Mouse (Mus musculus) frontal cortex, postnatal 25 days (tissue): ENCODE measurements around the gene Adssl1.

Experiments used
- DNase-seq, 2 experiments: peaks; one replicate each; pipeline ENCODE4 v3.0.0; 2022; ENCODE audit warnings: low spot score in 2 of 2

The Adssl1 gene

DNA sequence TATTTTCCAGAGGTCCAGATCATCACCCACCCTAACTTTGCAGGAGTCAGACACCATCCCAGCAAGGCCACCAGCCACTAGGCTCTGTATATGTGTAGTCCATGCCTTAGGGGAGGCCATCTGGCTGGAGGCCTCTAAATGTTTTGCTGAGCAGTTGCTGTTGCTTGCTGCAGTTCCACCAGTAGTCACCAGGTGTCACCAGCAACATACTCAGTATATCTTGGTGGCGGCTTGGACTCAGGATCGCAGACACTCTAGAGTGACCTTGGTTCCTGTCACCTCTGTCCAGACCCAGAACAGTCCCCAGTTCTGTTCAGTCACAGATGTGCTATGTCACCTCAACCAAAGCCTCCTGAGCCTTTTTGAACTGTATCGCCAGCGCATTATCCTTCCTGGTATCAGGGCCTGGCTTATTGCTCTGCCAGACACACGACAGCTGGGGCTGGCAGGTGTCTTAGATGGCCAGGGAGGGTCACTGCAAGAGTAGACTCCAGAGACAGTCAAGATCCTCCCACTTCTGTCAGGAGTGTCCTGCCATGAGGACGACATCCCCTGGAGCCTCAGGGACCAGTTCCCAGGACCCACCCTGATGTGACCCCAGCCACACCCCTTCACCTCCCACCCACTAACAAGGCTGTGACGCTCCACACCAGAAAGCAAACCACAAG, 33.4 kb downstream of the Adssl1 start:
- peak; percentile 85 to 87 for DNase-seq

DNA sequence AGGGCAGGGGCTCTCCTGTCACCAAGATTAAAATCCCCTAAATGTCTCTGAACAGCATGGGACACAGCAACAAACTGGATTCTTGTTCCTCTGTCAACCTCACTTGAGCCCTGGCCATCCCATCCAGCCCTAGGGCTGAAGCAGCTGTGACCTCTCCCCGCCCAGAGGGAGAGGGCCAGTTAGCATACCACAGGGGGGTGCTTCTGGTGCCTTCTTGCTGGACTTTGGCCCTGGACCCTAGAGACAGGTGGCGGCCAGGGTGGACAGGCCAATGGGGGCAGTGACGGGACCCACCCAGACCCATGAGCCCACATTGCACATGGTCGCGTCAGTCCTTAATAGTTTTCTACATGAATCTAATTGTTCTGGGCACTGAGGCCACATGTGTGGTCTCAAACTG, 34.2 kb downstream of the Adssl1 start:
- DNase-seq: no peak

DNA sequence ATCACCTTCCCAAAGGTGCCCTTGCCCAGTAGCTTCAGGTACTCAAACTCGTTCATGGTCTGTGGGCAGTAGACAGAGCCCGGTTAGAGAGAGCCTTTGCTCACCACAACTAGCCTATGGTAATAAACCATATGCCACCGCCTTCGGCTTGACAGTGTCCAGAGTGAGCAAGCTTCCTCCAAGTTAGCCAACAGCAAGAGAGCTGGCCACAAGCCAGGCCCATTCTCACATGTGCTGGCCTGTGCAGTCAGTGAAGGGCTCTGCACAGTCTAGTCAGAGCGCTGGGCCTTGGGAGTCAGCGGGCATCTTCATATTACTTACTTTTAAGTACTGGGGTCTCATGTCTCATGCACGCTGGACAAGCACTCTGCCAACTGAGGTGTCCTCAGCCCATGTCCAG, 38.8 kb downstream of the Adssl1 start:
- no peak for DNase-seq

DNA sequence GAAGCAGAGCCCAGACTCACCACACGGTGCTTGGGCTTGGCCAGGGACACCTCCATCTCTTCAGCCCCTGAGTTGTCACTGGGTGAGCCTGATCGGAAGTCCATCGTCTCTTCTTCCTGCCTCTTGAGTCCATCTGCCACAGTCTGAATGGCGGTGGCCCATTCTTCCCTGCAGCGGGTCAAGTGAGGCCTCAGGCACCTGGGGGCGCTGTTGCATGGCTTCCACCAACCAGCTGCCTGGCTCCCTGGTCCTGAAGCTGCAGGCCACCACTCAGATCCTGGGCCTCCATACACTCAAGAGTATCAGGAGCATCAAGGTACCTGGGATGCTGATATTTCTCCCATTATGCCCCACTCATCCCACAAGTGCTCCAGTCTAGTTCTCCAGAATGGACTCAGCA, 39.3 kb downstream of the Adssl1 start:
- DNase-seq: peak; percentile 49 to 56

DNA sequence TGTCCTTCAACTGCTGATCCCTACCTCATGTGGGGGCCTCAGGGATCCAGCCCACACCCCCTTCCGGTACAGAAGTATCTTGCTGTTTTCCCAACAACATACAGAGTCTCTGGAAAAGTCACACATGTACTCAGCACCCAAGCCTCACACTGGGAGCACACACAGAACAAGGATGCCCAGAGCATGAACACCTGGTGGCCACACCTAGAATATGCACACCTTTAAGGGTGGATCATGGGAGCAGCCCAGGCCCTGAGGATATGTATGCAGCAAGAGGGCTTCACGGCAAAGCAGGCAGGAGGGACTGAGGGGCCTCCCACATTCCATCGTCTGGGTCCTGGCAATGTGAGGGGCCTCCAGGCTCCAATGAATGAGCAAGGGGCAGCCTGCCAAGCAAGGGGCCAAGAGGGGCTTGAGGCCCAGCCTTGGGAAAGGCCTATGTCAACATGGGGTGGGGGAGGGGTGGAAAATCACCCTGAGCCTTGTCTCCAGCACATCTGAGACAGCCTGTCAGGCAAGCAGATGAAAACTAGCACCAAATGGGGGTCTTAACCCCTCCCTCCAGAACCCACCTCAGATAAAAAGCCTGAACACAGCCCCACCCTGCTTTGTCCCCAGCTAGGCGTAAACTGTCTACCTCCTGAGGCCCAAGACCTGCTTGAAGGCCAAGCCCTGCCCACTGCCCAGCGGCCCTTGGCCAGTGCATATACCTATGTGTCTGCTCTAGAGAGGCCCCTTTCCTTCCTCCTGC, 40.9 kb downstream of the Adssl1 start:
- no peak for DNase-seq

DNA sequence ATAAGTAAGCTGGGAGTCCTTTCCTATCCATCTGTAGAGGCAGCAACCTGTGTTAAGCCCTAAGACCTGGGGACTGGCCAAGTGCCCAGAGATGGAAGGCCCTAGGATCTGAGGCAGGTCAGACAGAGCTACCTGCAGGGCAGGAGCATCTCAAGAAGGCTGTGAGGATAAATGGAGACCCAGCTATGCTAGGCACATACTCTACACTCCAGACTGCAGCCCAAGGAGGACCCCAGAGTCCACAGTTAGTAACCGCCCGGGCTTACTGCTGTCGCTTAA, 41.4 kb downstream of the Adssl1 start:
- no peak for DNase-seq

DNA sequence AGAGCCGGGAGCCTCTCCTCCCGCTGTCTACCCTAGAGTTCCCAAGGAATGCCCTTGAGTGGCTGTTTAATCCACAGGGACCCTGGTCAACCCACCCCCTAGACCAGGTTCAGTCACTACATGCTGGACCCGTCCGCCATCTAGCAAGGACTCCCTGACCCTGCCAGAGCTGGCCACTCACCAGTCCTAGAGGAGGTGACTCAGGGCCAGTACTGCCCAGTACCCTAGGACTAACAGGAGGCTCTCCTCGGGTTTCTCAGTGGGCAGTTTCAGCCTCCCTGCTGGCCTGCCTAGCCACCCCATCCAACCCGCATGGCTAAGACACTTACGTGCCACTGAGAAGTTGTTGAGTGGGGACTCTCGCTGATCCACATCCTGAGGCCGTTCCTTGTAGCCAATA, 42.0 kb downstream of the Adssl1 start:
- DNase-seq: no peak

DNA sequence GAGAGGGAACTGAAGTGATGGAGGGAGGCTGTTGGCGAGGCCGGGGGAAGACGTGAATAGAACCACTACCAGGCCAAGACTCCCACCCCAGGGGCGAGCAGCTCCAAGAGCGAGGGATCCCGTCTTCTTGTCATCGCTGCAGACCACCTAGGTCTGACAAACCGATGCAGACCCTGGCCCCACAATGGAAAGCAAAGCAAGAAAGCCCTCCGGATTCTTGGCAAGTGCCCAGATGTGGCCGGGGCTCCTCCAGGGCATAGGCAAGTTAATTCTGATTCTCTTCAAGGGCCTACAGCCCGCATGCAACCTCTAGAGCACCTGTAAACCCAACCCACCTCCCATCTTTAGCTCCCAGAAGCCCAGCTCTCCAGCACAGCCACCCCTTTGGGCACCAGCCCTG, 43.5 kb downstream of the Adssl1 start:
- DNase-seq: no peak

DNA sequence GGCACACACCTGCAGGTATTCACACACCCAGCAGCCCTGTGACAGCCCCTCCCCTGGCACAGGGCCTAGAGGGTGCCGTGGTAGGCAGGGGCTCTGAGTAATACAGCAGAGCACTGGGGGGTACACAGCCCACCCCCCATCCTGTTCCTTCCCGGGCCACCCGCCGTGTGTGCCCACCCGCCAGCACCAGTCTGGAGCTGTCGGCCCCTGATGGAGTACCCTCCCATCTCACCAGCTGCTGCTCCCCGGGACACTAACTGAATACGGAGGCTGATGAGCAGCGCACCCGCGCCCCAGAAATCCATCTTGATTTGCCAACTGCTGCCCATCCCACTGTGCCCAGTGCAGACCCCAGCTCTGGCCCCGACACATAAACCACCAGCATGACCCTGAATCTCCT, 43.9 kb downstream of the Adssl1 start:
- no peak for DNase-seq

DNA sequence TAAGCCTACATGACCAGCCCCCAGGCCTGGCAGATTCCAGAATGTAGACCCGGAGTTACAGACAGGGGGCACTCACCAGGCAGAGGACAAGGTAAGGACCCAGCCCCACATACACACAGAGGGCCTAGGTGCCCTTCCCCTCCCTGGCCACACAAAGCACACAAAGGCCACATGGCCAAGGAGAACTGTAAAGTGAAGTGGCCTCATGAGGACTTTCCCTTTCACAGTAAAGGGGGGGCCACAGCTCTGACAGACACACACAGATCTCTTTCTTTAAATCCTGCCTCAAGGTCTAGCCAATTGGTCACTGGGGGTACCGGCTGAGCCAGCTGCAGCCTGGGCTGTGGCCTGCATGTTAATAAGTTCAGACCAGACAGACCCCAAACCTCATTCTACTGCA, 44.3 kb downstream of the Adssl1 start:
- DNase-seq: no peak

DNA sequence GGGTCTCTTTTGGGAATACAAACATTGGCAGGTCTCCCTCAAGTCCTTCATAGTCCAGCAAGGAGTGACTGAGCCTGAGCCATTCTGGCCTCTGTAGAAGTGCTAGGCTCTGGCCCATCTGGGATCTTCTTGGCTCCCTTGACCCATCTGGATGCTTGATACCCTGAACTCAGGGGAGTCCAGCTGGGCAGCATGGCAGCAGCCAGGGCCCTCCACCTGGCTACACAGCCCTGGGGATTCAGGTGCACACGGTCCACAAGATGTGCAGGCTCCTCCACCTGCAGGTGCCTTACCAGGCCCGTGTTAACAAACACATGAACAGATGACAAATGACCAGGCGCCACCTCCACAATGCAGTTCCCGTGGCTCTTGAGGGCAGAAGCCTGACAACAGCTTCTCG, 44.8 kb downstream of the Adssl1 start:
- DNase-seq: no peak

DNA sequence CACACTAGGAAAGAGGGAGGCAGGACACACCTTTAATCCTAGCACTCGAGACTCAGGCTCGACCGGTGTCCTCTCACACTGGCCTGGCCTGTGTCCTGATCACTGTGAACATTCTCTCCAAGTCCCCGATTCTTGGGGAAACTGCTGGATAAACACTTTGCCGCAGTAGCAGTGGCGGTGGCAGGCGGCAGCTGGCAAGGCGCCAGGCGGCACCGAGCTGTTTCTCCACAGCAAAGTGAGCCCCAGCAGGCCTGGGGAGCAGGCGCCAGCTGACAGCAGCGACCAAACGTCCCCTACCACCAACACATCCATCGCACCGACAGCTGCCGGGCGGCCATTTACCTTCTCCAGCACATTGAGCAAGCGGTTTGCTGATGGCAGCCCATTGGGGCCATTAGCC, 45.6 kb downstream of the Adssl1 start:
- peak; percentile 56 to 71 for DNase-seq

DNA sequence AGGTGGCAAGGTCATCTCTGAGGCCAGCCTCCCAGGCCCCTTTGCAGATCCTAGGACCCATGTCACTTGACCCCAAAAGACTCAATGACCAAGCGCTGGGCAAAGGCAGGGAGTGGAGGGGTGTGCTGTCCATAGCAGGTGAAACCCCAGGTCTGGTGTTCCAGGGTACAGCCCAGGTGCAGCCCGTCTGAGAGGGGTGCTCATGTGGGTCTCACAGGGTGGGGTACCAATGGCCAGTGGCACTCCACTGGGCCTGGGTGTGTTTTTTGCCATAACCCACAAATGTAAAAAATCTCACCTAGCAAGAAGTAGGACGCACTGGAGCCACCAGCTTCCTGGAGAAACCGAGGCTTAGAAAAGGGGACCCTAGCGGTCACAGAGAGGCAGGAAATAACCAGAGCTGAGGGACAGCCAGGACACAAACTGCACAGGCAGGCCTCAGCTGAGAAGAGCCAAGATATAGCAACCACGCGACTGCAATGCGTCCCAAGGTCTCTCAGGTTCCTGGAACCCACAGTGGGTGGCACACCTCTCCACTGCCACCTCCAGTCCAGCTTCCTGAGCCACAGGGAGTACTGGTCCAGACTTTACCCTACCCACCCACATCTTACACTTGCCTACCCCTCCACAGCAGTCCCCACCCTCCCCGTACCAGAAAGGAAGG, 46.2 kb downstream of the Adssl1 start:
- DNase-seq: no peak

DNA sequence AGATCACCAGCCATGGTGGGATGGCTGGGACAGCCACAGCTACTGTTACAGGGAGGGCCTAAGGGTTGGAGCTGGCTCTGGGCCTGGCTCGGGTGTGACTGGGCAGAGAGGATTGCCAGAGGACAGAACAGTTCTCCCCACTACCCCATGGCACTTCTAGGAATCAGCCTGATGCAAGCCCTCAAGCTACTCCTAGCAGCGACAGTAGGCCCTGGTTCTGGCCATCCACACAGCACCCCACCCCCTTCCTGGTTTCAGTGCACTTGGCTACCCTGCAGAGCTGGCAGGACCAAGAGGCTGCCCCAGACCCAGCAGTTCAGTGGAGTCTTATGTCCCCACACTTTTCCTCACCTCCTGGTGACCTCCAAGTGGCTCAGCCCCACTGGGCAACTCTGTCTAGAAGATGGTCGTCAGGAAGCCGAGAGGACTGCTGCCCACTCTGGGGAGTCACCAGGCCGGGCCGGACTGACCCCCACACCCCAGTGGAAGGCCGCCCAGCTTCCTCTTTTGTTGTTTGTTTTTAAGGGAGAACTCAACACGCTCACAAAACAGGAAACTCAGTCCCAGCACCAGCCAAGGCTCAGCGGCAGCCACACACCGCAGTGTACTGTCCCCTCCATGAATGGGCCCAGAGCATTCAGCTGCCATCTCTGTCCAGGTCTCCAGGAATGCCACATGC, 47.9 kb downstream of the Adssl1 start:
- no peak for DNase-seq

DNA sequence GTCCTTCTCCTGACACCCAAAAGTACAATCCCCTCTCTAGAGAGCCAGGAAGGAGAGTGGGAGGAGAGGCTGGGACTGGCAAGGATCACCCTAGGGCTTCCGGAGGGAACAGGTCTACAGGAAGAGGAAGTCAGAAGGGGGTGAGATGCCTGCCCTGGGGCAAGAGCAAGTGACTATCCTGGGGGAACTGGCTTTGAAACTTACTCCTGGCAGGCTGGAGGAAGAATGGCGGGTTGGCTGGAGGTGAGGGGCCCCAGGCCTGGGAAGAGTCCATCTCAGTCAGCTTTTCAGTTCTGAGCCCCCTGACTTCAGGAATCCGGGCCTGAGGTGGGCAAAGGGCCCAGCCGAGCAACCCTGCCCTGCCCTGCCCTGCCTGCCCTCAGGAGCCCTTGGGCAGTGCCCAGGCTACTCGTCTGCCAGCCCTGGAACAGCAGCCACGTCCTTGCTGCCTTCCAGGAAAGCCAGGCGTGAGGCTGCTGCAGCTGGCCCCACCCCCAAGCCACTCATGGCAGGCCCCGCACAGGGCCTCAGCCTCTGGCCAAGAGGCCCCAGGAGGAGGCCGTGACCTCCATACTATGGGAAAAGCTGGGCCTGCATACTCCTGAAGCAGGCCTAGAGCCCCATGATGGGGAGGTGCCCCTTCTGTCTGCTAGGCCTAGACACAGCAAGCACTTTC, 51.0 kb downstream of the Adssl1 start:
- no peak for DNase-seq

DNA sequence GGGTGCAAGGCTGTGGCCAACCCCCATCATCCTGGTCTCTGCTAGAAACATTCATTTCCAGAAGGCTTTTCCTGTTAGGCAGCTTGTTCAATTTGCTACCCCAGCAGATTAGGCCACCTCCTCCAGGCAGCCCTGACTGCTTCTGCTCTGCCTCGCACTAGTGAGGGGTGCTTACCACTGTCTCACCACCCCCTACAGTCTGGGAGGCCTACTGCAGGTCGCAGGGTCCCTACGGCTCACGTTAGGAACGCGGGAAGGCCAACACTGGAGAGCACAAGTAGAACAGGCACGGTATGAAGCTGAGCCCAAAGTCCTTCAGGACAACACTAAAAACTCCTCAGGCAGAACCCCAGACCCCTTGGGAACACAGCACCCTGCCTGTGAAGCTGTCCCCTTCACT, 52.0 kb downstream of the Adssl1 start:
- no peak for DNase-seq

DNA sequence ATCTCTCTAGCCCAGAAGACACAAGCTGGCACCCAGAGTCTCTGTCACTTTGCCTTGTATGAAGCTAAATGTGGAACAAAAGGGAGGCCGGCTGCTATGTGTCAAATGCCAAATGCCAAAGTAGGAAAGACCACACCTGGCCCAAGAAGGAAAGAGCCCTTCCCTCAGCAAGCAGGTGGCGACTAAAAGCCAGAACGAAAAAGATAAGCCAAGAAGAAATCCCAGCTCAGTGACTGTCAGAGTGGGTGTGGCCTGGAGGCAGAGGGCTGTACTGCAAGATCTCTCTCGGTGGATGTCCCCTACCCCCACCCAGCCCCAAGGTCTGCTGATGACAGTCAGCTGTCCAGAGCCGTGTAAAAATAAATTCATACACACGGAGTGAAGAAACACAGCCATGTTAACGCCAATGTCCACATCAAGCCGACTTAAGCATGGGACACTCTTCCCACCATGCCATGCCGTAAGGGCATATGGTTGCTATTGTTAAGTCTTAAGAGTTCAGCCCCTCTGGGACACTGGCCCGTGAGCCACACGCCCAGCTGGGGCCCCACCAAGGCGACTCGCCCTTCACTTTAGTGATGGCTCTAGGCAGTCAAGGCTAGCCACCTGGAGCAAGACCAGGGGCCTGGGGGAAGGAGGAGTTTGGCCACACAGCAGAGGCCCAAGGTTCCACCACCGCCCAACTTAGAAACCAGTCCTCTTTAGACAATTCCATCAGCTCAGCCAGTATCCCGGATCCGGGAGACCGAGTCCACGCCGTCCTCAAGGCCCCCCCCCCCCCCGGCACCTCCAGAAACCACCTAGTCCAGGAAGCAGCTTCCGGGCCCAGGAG, 53.1 kb downstream of the Adssl1 start:
- DNase-seq: no peak

DNA sequence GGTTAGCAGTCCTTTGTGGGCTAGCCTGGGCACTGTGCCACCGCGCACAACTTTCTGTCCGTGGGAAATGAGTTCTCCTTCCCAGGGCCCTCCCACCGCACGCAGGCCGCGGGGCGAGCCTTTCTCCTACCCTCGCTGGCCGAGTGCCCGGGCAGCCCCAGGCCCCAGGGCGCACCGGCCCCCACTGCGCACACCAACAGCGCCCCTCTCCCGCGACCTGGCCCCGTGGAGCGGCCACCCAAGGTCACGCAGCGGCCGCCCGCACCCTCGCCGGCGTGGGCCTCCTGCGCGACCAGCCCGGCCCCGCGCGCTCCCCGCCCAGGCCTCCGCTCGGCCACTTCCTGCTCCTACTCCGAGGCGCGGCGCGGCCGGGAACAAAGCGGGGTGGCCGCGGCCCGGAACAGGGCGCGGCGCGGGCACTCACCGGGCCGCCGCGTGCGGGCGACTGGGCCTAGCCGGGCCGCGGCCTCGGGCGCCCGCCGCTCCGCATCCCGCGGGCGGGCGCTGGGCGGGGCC, 53.8 kb downstream of the Adssl1 start:
- DNase-seq: no peak

DNA sequence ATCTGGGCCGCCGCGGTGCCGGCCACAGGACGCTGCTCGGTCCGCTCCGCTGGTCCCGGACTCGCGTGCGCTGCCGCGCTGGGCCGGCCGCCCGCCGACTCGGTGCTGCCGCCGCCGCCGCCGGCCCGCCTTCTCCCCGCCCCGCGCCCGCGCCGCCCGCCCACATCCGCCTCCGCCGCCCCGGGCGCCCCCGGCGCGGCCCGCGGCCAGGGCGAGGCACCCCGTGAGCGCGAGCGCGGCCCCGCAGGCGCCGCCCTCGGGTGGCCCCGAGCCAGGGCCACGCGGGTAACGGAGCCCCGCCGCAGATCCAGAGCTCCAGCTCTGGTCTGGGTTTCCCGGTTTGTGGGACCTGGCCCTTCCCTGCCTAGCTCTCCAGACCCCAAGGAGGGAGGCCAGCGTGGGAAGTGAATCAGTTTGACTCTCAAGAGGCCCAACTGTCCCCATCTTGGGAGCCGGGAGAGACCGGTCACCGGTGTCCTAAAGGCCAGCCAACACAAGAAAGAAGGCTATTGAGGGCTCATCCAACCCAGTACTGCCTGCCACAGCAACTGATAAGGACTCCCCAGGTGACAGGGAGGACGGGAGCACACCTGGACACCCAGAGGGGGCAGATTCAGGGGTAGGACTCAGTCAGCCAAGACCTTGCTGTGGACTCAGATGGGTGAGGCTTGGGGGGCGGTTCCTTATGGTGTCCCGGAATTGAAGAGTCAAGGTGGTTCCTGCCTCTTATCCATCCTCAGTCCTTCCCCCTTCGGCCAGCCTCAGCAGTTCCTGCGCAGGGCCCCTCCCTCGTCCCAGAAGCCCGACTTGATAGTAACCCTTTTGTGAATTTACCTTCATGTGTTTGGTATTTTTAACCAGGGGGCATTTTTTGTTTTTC, 54.5 kb downstream of the Adssl1 start, which contains the start of gene Akt1:
TSS of gene Akt1 (minus strand) at position 753 of the 880 bp plus-strand sequence.
- DNase-seq: no peak
